Mouse (Mus musculus): Measurements from ENCODE around the gene Retreg3. TPM values are rescaled to one million over a fixed set of nuclear protein-coding genes. Genes with fewer than 3 reads are reported as not detected.

Retreg3 gene
- polyA plus RNA-seq, 1 experiment from 2014 or later: 11.1 TPM

GRCm38 (mm10) chr11:101115564-101115963, 4.1 kb downstream of the Retreg3 start:
- Histone ChIP-seq H3K9ac (ENCODE audit: low read length) (no peak overlapping the region), H3K27me3 (ENCODE audit: control insufficient read depth, insufficient read depth, low read length) (no peaks in the 10 kb centered on the region), H3K27ac (ENCODE audit: low read depth, low read length) (peak overlapping the region; percentile 33; the same call in 1 of the 2 replicates), H3K4me2 (ENCODE audit: low read depth, low read length, severe bottlenecking) (no peak overlapping the region), H3K4me1 (replicated peaks; ENCODE audit: control insufficient read depth, insufficient read depth, low read length) (peaks cover 12% of the 10 kb centered on the region; the same call in 1 of the 2 replicates), H3K4me3 (ENCODE audit: low read depth, low read length) (no peak overlapping the region), H3K9me3 (ENCODE audit: control insufficient read depth, low read length) (no peaks in the 10 kb centered on the region), H3K36me3 (ENCODE audit: control insufficient read depth, insufficient read depth, low read length) (no peaks in the 10 kb centered on the region)
- WGBS: 49% methylated on average over 2 of the region's 2 CpGs
- no peak for ATAC-seq (replicated peaks; ENCODE audit: low FRiP score)
- no peak for DNase-seq (ENCODE audit: low spot score)

GRCm38 (mm10) chr11:101112186-101112585, 7.5 kb downstream of the Retreg3 start:
- H3K36me3 ChIP-seq (ENCODE audit: control insufficient read depth, insufficient read depth, low read length): no peaks in the 10 kb centered on the region
- no peak overlapping the region for H3K4me3 ChIP-seq (ENCODE audit: low read depth, low read length)
- peaks cover 6% of the 10 kb centered on the region; the same call in 1 of the 2 replicates for H3K4me1 ChIP-seq (replicated peaks; ENCODE audit: control insufficient read depth, insufficient read depth, low read length)
- WGBS: 90% methylated on average over 3 of the region's 3 CpGs
- ATAC-seq (replicated peaks; ENCODE audit: low FRiP score) (no peak), DNase-seq (ENCODE audit: low spot score) (no peak)
- H3K27me3 ChIP-seq (ENCODE audit: control insufficient read depth, insufficient read depth, low read length): no peaks in the 10 kb centered on the region
- H3K27ac ChIP-seq (ENCODE audit: low read depth, low read length): no peak overlapping the region
- H3K4me2 ChIP-seq (ENCODE audit: low read depth, low read length, severe bottlenecking): no peak overlapping the region
- no peak overlapping the region for H3K9ac ChIP-seq (ENCODE audit: low read length)
- no peaks in the 10 kb centered on the region for H3K9me3 ChIP-seq (ENCODE audit: control insufficient read depth, low read length)

GRCm38 (mm10) chr11:101111178-101111577, 8.5 kb downstream of the Retreg3 start:
- H3K4me1 ChIP-seq (replicated peaks; ENCODE audit: control insufficient read depth, insufficient read depth, low read length): peaks cover 6% of the 10 kb centered on the region; the same call in 1 of the 2 replicates

GRCm38 (mm10) chr11:101110708-101111107, 9.0 kb downstream of the Retreg3 start:
- 76% methylated on average over 5 of the region's 5 CpGs for WGBS
- no peak overlapping the region for H3K9ac ChIP-seq (ENCODE audit: low read length)
- no peak overlapping the region for H3K4me3 ChIP-seq (ENCODE audit: low read depth, low read length)
- H3K4me2 ChIP-seq (ENCODE audit: low read depth, low read length, severe bottlenecking): no peak overlapping the region
- DNase-seq (ENCODE audit: low spot score): no peak
- H3K4me1 ChIP-seq (replicated peaks; ENCODE audit: control insufficient read depth, insufficient read depth, low read length): peaks cover 2% of the 10 kb centered on the region; the same call in 1 of the 2 replicates
- ATAC-seq (replicated peaks; ENCODE audit: low FRiP score): no peak
- H3K9me3 ChIP-seq (ENCODE audit: control insufficient read depth, low read length): no peaks in the 10 kb centered on the region
- H3K27me3 ChIP-seq (ENCODE audit: control insufficient read depth, insufficient read depth, low read length): no peaks in the 10 kb centered on the region
- H3K27ac ChIP-seq (ENCODE audit: low read depth, low read length): no peak overlapping the region
- H3K36me3 ChIP-seq (ENCODE audit: control insufficient read depth, insufficient read depth, low read length): no peaks in the 10 kb centered on the region

More at GRCm38 (mm10) chr11:101111178-101111577, 8.5 kb downstream of the Retreg3 start:
- H3K4me3 ChIP-seq (ENCODE audit: low read depth, low read length): no peak overlapping the region
- no peak overlapping the region for H3K9ac ChIP-seq (ENCODE audit: low read length)
- H3K9me3 ChIP-seq (ENCODE audit: control insufficient read depth, low read length): no peaks in the 10 kb centered on the region
- no peaks in the 10 kb centered on the region for H3K36me3 ChIP-seq (ENCODE audit: control insufficient read depth, insufficient read depth, low read length)
- DNase-seq (ENCODE audit: low spot score): no peak
- no peaks in the 10 kb centered on the region for H3K27me3 ChIP-seq (ENCODE audit: control insufficient read depth, insufficient read depth, low read length)
- no peak for ATAC-seq (replicated peaks; ENCODE audit: low FRiP score)
- H3K4me2 ChIP-seq (ENCODE audit: low read depth, low read length, severe bottlenecking): no peak overlapping the region
- 90% methylated on average over 4 of the region's 4 CpGs for WGBS
- no peak overlapping the region for H3K27ac ChIP-seq (ENCODE audit: low read depth, low read length)

GRCm38 (mm10) chr11:101109351-101109750, 10.3 kb downstream of the Retreg3 start:
- H3K4me3 ChIP-seq (ENCODE audit: low read depth, low read length): no peak overlapping the region
- ATAC-seq (replicated peaks; ENCODE audit: low FRiP score): no peak
- H3K4me1 ChIP-seq (replicated peaks; ENCODE audit: control insufficient read depth, insufficient read depth, low read length): no peaks in the 10 kb centered on the region
- H3K4me2 ChIP-seq (ENCODE audit: low read depth, low read length, severe bottlenecking): no peak overlapping the region
- DNase-seq (ENCODE audit: low spot score): no peak
- no peaks in the 10 kb centered on the region for H3K36me3 ChIP-seq (ENCODE audit: control insufficient read depth, insufficient read depth, low read length)
- H3K9ac ChIP-seq (ENCODE audit: low read length): no peak overlapping the region
- 84% methylated on average over 4 of the region's 4 CpGs for WGBS
- no peaks in the 10 kb centered on the region for H3K27me3 ChIP-seq (ENCODE audit: control insufficient read depth, insufficient read depth, low read length)
- H3K9me3 ChIP-seq (ENCODE audit: control insufficient read depth, low read length): no peaks in the 10 kb centered on the region
- no peak overlapping the region for H3K27ac ChIP-seq (ENCODE audit: low read depth, low read length)

- Histone ChIP-seq H3K4me3 (ENCODE audit: low read depth, low read length) (no peak overlapping the region), H3K27me3 (ENCODE audit: control insufficient read depth, insufficient read depth, low read length) (no peaks in the 10 kb centered on the region), H3K9me3 (ENCODE audit: control insufficient read depth, low read length) (no peaks in the 10 kb centered on the region), H3K27ac (ENCODE audit: low read depth, low read length) (no peak overlapping the region), H3K4me1 (replicated peaks; ENCODE audit: control insufficient read depth, insufficient read depth, low read length) (no peaks in the 10 kb centered on the region), H3K36me3 (ENCODE audit: control insufficient read depth, insufficient read depth, low read length) (peaks cover 3% of the 10 kb centered on the region), H3K4me2 (ENCODE audit: low read depth, low read length, severe bottlenecking) (no peak overlapping the region), H3K9ac (ENCODE audit: low read length) (no peak overlapping the region)
- no peak for ATAC-seq (replicated peaks; ENCODE audit: low FRiP score)
- 93% methylated on average over 5 of the region's 5 CpGs for WGBS
- no peak for DNase-seq (ENCODE audit: low spot score)
These were observed 16.7 kb downstream of the Retreg3 start for GRCm38 (mm10) chr11:101103011-101103410.

- DNase-seq (ENCODE audit: low spot score): no peak
- peaks cover 5% of the 10 kb centered on the region for H3K36me3 ChIP-seq (ENCODE audit: control insufficient read depth, insufficient read depth, low read length)
- no peaks in the 10 kb centered on the region for H3K4me1 ChIP-seq (replicated peaks; ENCODE audit: control insufficient read depth, insufficient read depth, low read length)
- no peak overlapping the region for H3K4me3 ChIP-seq (ENCODE audit: low read depth, low read length)
- 94% methylated on average over 8 of the region's 8 CpGs for WGBS
- H3K9ac ChIP-seq (ENCODE audit: low read length): no peak overlapping the region
- no peak overlapping the region for H3K4me2 ChIP-seq (ENCODE audit: low read depth, low read length, severe bottlenecking)
- ATAC-seq (replicated peaks; ENCODE audit: low FRiP score): no peak
- H3K27me3 ChIP-seq (ENCODE audit: control insufficient read depth, insufficient read depth, low read length): no peaks in the 10 kb centered on the region
- H3K9me3 ChIP-seq (ENCODE audit: control insufficient read depth, low read length): no peaks in the 10 kb centered on the region
- no peak overlapping the region for H3K27ac ChIP-seq (ENCODE audit: low read depth, low read length)
These were observed 21.5 kb downstream of the Retreg3 start for GRCm38 (mm10) chr11:101098231-101098630.

- no peaks in the 10 kb centered on the region for H3K27me3 ChIP-seq (ENCODE audit: control insufficient read depth, insufficient read depth, low read length)
- peaks cover 17% of the 10 kb centered on the region for H3K36me3 ChIP-seq (ENCODE audit: control insufficient read depth, insufficient read depth, low read length)
- no peaks in the 10 kb centered on the region for H3K4me1 ChIP-seq (replicated peaks; ENCODE audit: control insufficient read depth, insufficient read depth, low read length)
- peak within 1 kb of the TSS; percentile 70 for H3K4me3 ChIP-seq (ENCODE audit: low read depth, low read length)
- H3K27ac ChIP-seq (ENCODE audit: low read depth, low read length): peak within 1 kb of the TSS; percentile 80
- peak within 1 kb of the TSS; percentile 89 for H3K4me2 ChIP-seq (ENCODE audit: low read depth, low read length, severe bottlenecking)
- ATAC-seq (replicated peaks; ENCODE audit: low FRiP score) (peak; percentile 96), DNase-seq (ENCODE audit: low spot score) (peak; percentile 95)
- H3K9me3 ChIP-seq (ENCODE audit: control insufficient read depth, low read length): no peaks in the 10 kb centered on the region
- 1% methylated on average over 43 of the region's 43 CpGs for WGBS
- H3K9ac ChIP-seq (ENCODE audit: low read length): peak within 1 kb of the TSS; percentile 89
These were observed 24.2 kb downstream of the Retreg3 start, which contains the start of gene Psmc3ip for GRCm38 (mm10) chr11:101095314-101096024. Gene Psmc3ip, minus strand, starts transcription at chr11:101095436.

GRCm38 (mm10) chr11:101094930-101095313, 24.8 kb downstream of the Retreg3 start:
- Histone ChIP-seq H3K9me3 (ENCODE audit: control insufficient read depth, low read length) (no peaks in the 10 kb centered on the region), H3K27ac (ENCODE audit: low read depth, low read length) (peak overlapping the region; percentile 80; the same call in 1 of the 2 replicates), H3K4me2 (ENCODE audit: low read depth, low read length, severe bottlenecking) (peak overlapping the region; percentile 89), H3K27me3 (ENCODE audit: control insufficient read depth, insufficient read depth, low read length) (no peaks in the 10 kb centered on the region), H3K9ac (ENCODE audit: low read length) (peak overlapping the region; percentile 89), H3K4me3 (ENCODE audit: low read depth, low read length) (peak overlapping the region; percentile 70), H3K4me1 (replicated peaks; ENCODE audit: control insufficient read depth, insufficient read depth, low read length) (no peaks in the 10 kb centered on the region), H3K36me3 (ENCODE audit: control insufficient read depth, insufficient read depth, low read length) (peaks cover 17% of the 10 kb centered on the region)
- no peak; the same call in 1 of the 2 replicates for ATAC-seq (replicated peaks; ENCODE audit: low FRiP score)
- DNase-seq (ENCODE audit: low spot score): no peak
- 1% methylated on average over 18 of the region's 18 CpGs for WGBS

Data from forebrain, embryonic 11.5 days (tissue).